ENCODE assay signal across 21 mouse cellular contexts in genomic region chr1:128632522-128632921, GRCm38 (mm10).
"Had no signal": no experiment of that assay in that cellular context is flagged by ENCODE, and none has a peak within 500 bp of the region (broad histone marks: within the 10 kb centered on the region; RNA-seq: fewer than 3 reads in every experiment).

No protein-coding gene starts in this region.

- DNase-seq: kidney, adult 11 months; kidney, adult 8-10 months; kidney, postnatal 10 days; kidney, postnatal 4 days; liver; liver, postnatal 0 days; midbrain, embryonic 14.5 days; right cerebral cortex, adult 18-20 months; right cerebral cortex, postnatal 14 days; right cerebral cortex, postnatal 4 days; thymus, adult 2 months; thymus, postnatal 14 days; thymus, postnatal 4 days had no signal

- H3K27ac ChIP-seq: intestine, embryonic 15.5 days; kidney, embryonic 15.5 days; limb, embryonic 10.5 days; limb, embryonic 13.5 days; liver, embryonic 14.5 days; neural tube, embryonic 12.5 days; neural tube, embryonic 15.5 days; stomach, postnatal 0 days had no signal

- H3K4me1 ChIP-seq: intestine, embryonic 15.5 days; limb, embryonic 10.5 days; limb, embryonic 13.5 days; neural tube, embryonic 12.5 days; neural tube, embryonic 15.5 days had no signal

- H3K27me3 ChIP-seq: intestine, embryonic 15.5 days; kidney, embryonic 15.5 days; limb, embryonic 13.5 days; neural tube, embryonic 12.5 days; neural tube, embryonic 15.5 days had no signal

- H3K4me2 ChIP-seq: intestine, embryonic 15.5 days; kidney, embryonic 15.5 days; limb, embryonic 13.5 days; neural tube, embryonic 12.5 days; neural tube, embryonic 15.5 days had no signal

- H3K4me3 ChIP-seq: intestine, embryonic 15.5 days; kidney, embryonic 15.5 days; limb, embryonic 10.5 days; limb, embryonic 13.5 days; neural tube, embryonic 12.5 days; neural tube, embryonic 15.5 days had no signal

- ATAC-seq: intestine, embryonic 15.5 days; liver, postnatal 0 days had no signal

- H3K9ac ChIP-seq: intestine, embryonic 15.5 days; kidney, embryonic 15.5 days; limb, embryonic 13.5 days; liver, embryonic 14.5 days; liver, postnatal 0 days; neural tube, embryonic 12.5 days; neural tube, embryonic 15.5 days had no signal

- H3K36me3 ChIP-seq: intestine, embryonic 15.5 days; kidney, embryonic 15.5 days; limb, embryonic 10.5 days; limb, embryonic 13.5 days; neural tube, embryonic 12.5 days; neural tube, embryonic 15.5 days had no signal

- H3K9me3 ChIP-seq: intestine, embryonic 15.5 days; kidney, embryonic 15.5 days; limb, embryonic 10.5 days; limb, embryonic 13.5 days; neural tube, embryonic 12.5 days; neural tube, embryonic 15.5 days had no signal
